Mouse (Mus musculus): ENCODE data around the gene Wdr4. TPM values are rescaled to one million over a fixed set of nuclear protein-coding genes. Genes with fewer than 3 reads are reported as not detected.

The Wdr4 gene
- total and polyA plus RNA-seq, 2 experiments from 2014 or later: 27.0 to 66.0 TPM

- no peak for TF ChIP-seq CTCF (IDR thresholded peaks at IDR 0.05)
- Histone ChIP-seq H3K36me3 (ENCODE audit: insufficient read depth, low read length) (peaks cover 33% of the 10 kb centered on the region), H3K9ac (replicated peaks; ENCODE audit: low read length, poor library complexity, severe bottlenecking) (no peak overlapping the region), H3K4me3 (ENCODE audit: low read depth, low read length) (no peak overlapping the region), H3K27ac (ENCODE audit: low read depth, low read length) (no peak overlapping the region), H3K4me2 (ENCODE audit: low read depth, low read length, poor library complexity, severe bottlenecking) (no peak overlapping the region), H3K4me1 (ENCODE audit: insufficient read depth, low read length) (no peaks in the 10 kb centered on the region), H3K9me3 (ENCODE audit: low read length) (no peaks in the 10 kb centered on the region), H3K27me3 (ENCODE audit: insufficient read depth, low read length) (no peaks in the 10 kb centered on the region)
- ATAC-seq (ENCODE audit: low FRiP score) (no peak), DNase-seq (ENCODE audit: low spot score) (no peak)
- WGBS: 67% methylated on average over 4 of the region's 4 CpGs
These were observed 59.4 kb downstream of the Wdr4 start for GRCm38 (mm10) chr17:31460416-31460815.

- no peaks in the 10 kb centered on the region for H3K9me3 ChIP-seq (ENCODE audit: low read length)
- H3K4me1 ChIP-seq (ENCODE audit: insufficient read depth, low read length): no peaks in the 10 kb centered on the region
- H3K27me3 ChIP-seq (ENCODE audit: insufficient read depth, low read length): no peaks in the 10 kb centered on the region
- H3K9ac ChIP-seq (replicated peaks; ENCODE audit: low read length, poor library complexity, severe bottlenecking): no peak overlapping the region
- H3K4me2 ChIP-seq (ENCODE audit: low read depth, low read length, poor library complexity, severe bottlenecking): no peak overlapping the region
- ATAC-seq (ENCODE audit: low FRiP score): no peak
- no peak for TF ChIP-seq CTCF (IDR thresholded peaks at IDR 0.05)
- peaks cover 33% of the 10 kb centered on the region for H3K36me3 ChIP-seq (ENCODE audit: insufficient read depth, low read length)
- H3K4me3 ChIP-seq (ENCODE audit: low read depth, low read length): no peak overlapping the region
- DNase-seq (ENCODE audit: low spot score): peak; percentile 62
- no peak overlapping the region for H3K27ac ChIP-seq (ENCODE audit: low read depth, low read length)
- 79% methylated on average over 18 of the region's 18 CpGs for WGBS
These were observed 62.8 kb downstream of the Wdr4 start for GRCm38 (mm10) chr17:31456723-31457567.

GRCm38 (mm10) chr17:31454056-31454455 lies 65.7 kb downstream of the Wdr4 start:
- no peak overlapping the region for H3K4me3 ChIP-seq (ENCODE audit: low read depth, low read length)
- peaks cover 28% of the 10 kb centered on the region for H3K36me3 ChIP-seq (ENCODE audit: insufficient read depth, low read length)
- ATAC-seq (ENCODE audit: low FRiP score) (no peak), DNase-seq (ENCODE audit: low spot score) (no peak)
- peaks cover 2% of the 10 kb centered on the region; the same call in 1 of the 2 replicates for H3K4me1 ChIP-seq (ENCODE audit: insufficient read depth, low read length)
- TF ChIP-seq CTCF (IDR thresholded peaks at IDR 0.05): no peak
- 88% methylated on average over 9 of the region's 9 CpGs for WGBS
- no peak overlapping the region for H3K4me2 ChIP-seq (ENCODE audit: low read depth, low read length, poor library complexity, severe bottlenecking)
- H3K27me3 ChIP-seq (ENCODE audit: insufficient read depth, low read length): no peaks in the 10 kb centered on the region
- H3K9me3 ChIP-seq (ENCODE audit: low read length): no peaks in the 10 kb centered on the region
- no peak overlapping the region for H3K27ac ChIP-seq (ENCODE audit: low read depth, low read length)
- no peak overlapping the region for H3K9ac ChIP-seq (replicated peaks; ENCODE audit: low read length, poor library complexity, severe bottlenecking)

- ATAC-seq (ENCODE audit: low FRiP score): no peak
These were observed 66.3 kb downstream of the Wdr4 start for GRCm38 (mm10) chr17:31453476-31453875.

GRCm38 (mm10) chr17:31452816-31453215 lies 67.0 kb downstream of the Wdr4 start:
- no peak for TF ChIP-seq CTCF (IDR thresholded peaks at IDR 0.05)
- ATAC-seq (ENCODE audit: low FRiP score) (no peak), DNase-seq (ENCODE audit: low spot score) (no peak)
- no peak overlapping the region for H3K9ac ChIP-seq (replicated peaks; ENCODE audit: low read length, poor library complexity, severe bottlenecking)
- H3K4me1 ChIP-seq (ENCODE audit: insufficient read depth, low read length): peaks cover 2% of the 10 kb centered on the region; the same call in 1 of the 2 replicates
- no peaks in the 10 kb centered on the region for H3K9me3 ChIP-seq (ENCODE audit: low read length)
- no peaks in the 10 kb centered on the region for H3K27me3 ChIP-seq (ENCODE audit: insufficient read depth, low read length)
- H3K27ac ChIP-seq (ENCODE audit: low read depth, low read length): no peak overlapping the region
- no peak overlapping the region for H3K4me2 ChIP-seq (ENCODE audit: low read depth, low read length, poor library complexity, severe bottlenecking)
- no peak overlapping the region for H3K4me3 ChIP-seq (ENCODE audit: low read depth, low read length)
- peaks cover 20% of the 10 kb centered on the region for H3K36me3 ChIP-seq (ENCODE audit: insufficient read depth, low read length)
- WGBS: 82% methylated on average over 2 of the region's 2 CpGs

More at GRCm38 (mm10) chr17:31453476-31453875, 66.3 kb downstream of the Wdr4 start:
- WGBS: 86% methylated on average over 3 of the region's 3 CpGs
- no peak for TF ChIP-seq CTCF (IDR thresholded peaks at IDR 0.05)
- H3K9ac ChIP-seq (replicated peaks; ENCODE audit: low read length, poor library complexity, severe bottlenecking): no peak overlapping the region
- peaks cover 24% of the 10 kb centered on the region for H3K36me3 ChIP-seq (ENCODE audit: insufficient read depth, low read length)
- no peak overlapping the region for H3K4me3 ChIP-seq (ENCODE audit: low read depth, low read length)
- no peak overlapping the region for H3K4me2 ChIP-seq (ENCODE audit: low read depth, low read length, poor library complexity, severe bottlenecking)
- H3K4me1 ChIP-seq (ENCODE audit: insufficient read depth, low read length): peaks cover 2% of the 10 kb centered on the region; the same call in 1 of the 2 replicates
- no peak for DNase-seq (ENCODE audit: low spot score)
- H3K9me3 ChIP-seq (ENCODE audit: low read length): no peaks in the 10 kb centered on the region
- no peaks in the 10 kb centered on the region for H3K27me3 ChIP-seq (ENCODE audit: insufficient read depth, low read length)
- H3K27ac ChIP-seq (ENCODE audit: low read depth, low read length): no peak overlapping the region

GRCm38 (mm10) chr17:31451179-31451708 lies 68.5 kb downstream of the Wdr4 start:
- peak overlapping the region; percentile 59 for H3K27ac ChIP-seq (ENCODE audit: low read depth, low read length)
- no peak overlapping the region for H3K9ac ChIP-seq (replicated peaks; ENCODE audit: low read length, poor library complexity, severe bottlenecking)
- 29% methylated on average over 8 of the region's 8 CpGs for WGBS
- TF ChIP-seq CTCF (IDR thresholded peaks at IDR 0.05): no peak
- H3K9me3 ChIP-seq (ENCODE audit: low read length): no peaks in the 10 kb centered on the region
- peak; percentile 74 for ATAC-seq (ENCODE audit: low FRiP score)
- H3K4me2 ChIP-seq (ENCODE audit: low read depth, low read length, poor library complexity, severe bottlenecking): no peak overlapping the region
- H3K27me3 ChIP-seq (ENCODE audit: insufficient read depth, low read length): no peaks in the 10 kb centered on the region
- H3K36me3 ChIP-seq (ENCODE audit: insufficient read depth, low read length): peaks cover 24% of the 10 kb centered on the region
- peaks cover 2% of the 10 kb centered on the region; the same call in 1 of the 2 replicates for H3K4me1 ChIP-seq (ENCODE audit: insufficient read depth, low read length)
- no peak overlapping the region for H3K4me3 ChIP-seq (ENCODE audit: low read depth, low read length)
- DNase-seq (ENCODE audit: low spot score): peak; percentile 84
